Mouse (Mus musculus): ENCODE measurements around the gene Olfr898. TPM values are rescaled to one million over a fixed set of nuclear protein-coding genes. Genes with fewer than 3 reads are reported as not detected.

Olfr898 gene
- not detected in 2 replicates for polyA plus RNA-seq (2015; fragmentation: Nextera tagmentation; extraction: Ambion mirVana)

DNA sequence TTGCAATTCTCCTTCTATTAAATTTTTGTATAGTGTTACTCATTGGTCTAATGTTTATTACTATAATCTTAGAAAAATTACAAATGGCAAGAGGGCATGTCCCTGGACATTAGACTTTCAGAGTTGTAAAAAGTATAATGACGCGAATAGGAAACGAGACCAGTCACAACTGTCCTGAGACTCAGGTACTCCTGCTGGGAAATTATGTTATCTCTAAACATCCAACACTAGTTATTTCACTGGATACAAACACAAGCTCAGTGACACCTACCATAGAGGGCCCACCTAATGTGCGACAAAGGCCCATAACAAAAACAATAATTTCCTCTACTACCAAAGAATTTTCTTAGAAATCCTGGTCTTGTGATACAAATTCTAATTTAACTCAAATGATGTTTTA, at the start of gene Olfr898:
Gene Olfr898 (plus strand): TSS at position 301 of the 400 bp plus-strand sequence.
- H3K27ac ChIP-seq, result no peak within 1 kb of the TSS
- 91% methylated on average over 4 of the region's 4 CpGs for WGBS
- no peak within 1 kb of the TSS for H3K9ac ChIP-seq
- H3K36me3 ChIP-seq, result no peaks in the 10 kb centered on the region
- no peak for ATAC-seq (ENCODE audit: low FRiP score, low read depth)
- H3K4me1 ChIP-seq, result no peaks in the 10 kb centered on the region
- no peaks in the 10 kb centered on the region for H3K9me3 ChIP-seq
- no peak within 1 kb of the TSS for H3K4me2 ChIP-seq (replicated peaks)
- no peaks in the 10 kb centered on the region for H3K27me3 ChIP-seq
- H3K4me3 ChIP-seq, result no peak within 1 kb of the TSS

- no peaks in the 10 kb centered on the region for H3K36me3 ChIP-seq
- H3K27ac ChIP-seq, result no peak within 1 kb of the TSS
- no peak within 1 kb of the TSS for H3K9ac ChIP-seq
- 71% methylated on average over 3 of the region's 3 CpGs for WGBS
- H3K27me3 ChIP-seq, result no peaks in the 10 kb centered on the region
- no peak for ATAC-seq (ENCODE audit: low FRiP score, low read depth)
- no peak within 1 kb of the TSS for H3K4me3 ChIP-seq
- no peaks in the 10 kb centered on the region for H3K4me1 ChIP-seq
- H3K4me2 ChIP-seq (replicated peaks), result no peak within 1 kb of the TSS
- no peaks in the 10 kb centered on the region for H3K9me3 ChIP-seq
Observed at GRCm38 (mm10) chr9:38328760-38329159, 19.5 kb upstream of the Olfr898 start, which contains the start of gene Olfr25. Olfr25 (plus strand) TSS chr9:38329060.

DNA sequence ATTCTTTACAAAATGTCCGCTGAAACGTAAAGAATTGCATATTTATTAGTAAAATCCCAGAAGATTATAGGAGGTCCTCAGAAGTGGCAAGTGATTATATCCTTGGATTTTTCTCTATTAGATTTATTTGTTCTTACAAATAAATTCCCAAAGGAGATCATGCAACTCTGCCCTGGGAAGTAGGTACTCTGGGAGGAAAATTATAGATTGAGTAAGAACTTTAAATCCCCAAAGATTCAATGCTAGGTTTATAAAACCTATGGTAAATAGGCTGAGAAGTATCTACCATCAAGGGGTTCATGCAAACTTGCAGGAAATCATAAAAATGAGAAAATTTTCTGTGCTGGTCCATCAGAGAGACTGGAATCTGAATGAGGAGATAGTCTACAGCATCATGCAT, 18.4 kb downstream of the Olfr898 start, which contains the start of gene Olfr250:
Gene Olfr250 (plus strand): TSS at position 301 of the 400 bp plus-strand sequence.
- H3K9ac ChIP-seq, result no peak within 1 kb of the TSS
- WGBS, result 89% methylated on average over 2 of the region's 2 CpGs
- no peaks in the 10 kb centered on the region for H3K36me3 ChIP-seq
- no peak within 1 kb of the TSS for H3K4me2 ChIP-seq (replicated peaks)
- H3K4me3 ChIP-seq, result no peak within 1 kb of the TSS
- no peaks in the 10 kb centered on the region for H3K4me1 ChIP-seq
- no peaks in the 10 kb centered on the region for H3K27me3 ChIP-seq
- no peaks in the 10 kb centered on the region for H3K9me3 ChIP-seq
- H3K27ac ChIP-seq, result no peak within 1 kb of the TSS
- ATAC-seq (ENCODE audit: low FRiP score, low read depth), result no peak

- no peak within 1 kb of the TSS for H3K27ac ChIP-seq
- H3K4me2 ChIP-seq (replicated peaks), result no peak within 1 kb of the TSS
- no peak within 1 kb of the TSS for H3K9ac ChIP-seq
- no peaks in the 10 kb centered on the region for H3K36me3 ChIP-seq
- no peaks in the 10 kb centered on the region for H3K27me3 ChIP-seq
- WGBS, result 70% methylated on average over 2 of the region's 2 CpGs
- no peaks in the 10 kb centered on the region for H3K4me1 ChIP-seq
- ATAC-seq (ENCODE audit: low FRiP score, low read depth), result no peak
- H3K4me3 ChIP-seq, result no peak within 1 kb of the TSS
- no peaks in the 10 kb centered on the region for H3K9me3 ChIP-seq
Observed at GRCm38 (mm10) chr9:38376786-38377185, 28.6 kb downstream of the Olfr898 start, which contains the start of gene Olfr251. Olfr251 (plus strand) TSS chr9:38377086.

GRCm38 (mm10) chr9:38401398-38401797, 53.2 kb downstream of the Olfr898 start, which contains the start of gene Olfr147:
Olfr147 (plus strand) TSS chr9:38401698.
- Histone ChIP-seq H3K4me1 (no peaks in the 10 kb centered on the region), H3K9me3 (no peaks in the 10 kb centered on the region)
- WGBS, result 79% methylated on average over 1 of the region's 1 CpGs

More at GRCm38 (mm10) chr9:38401398-38401797, 53.2 kb downstream of the Olfr898 start, which contains the start of gene Olfr147:
- H3K27me3 ChIP-seq, result no peaks in the 10 kb centered on the region
- no peak within 1 kb of the TSS for H3K4me2 ChIP-seq (replicated peaks)
- H3K4me3 ChIP-seq, result no peak within 1 kb of the TSS
- H3K27ac ChIP-seq, result no peak within 1 kb of the TSS
- no peak for ATAC-seq (ENCODE audit: low FRiP score, low read depth)
- H3K36me3 ChIP-seq, result no peaks in the 10 kb centered on the region
- H3K9ac ChIP-seq, result no peak within 1 kb of the TSS

Other genes with a start within 250 kb of the Olfr898 start
- gene Olfr888, start 240.3 kb upstream of the Olfr898 start, polyA plus RNA-seq (2015; fragmentation: Nextera tagmentation; extraction: Ambion mirVana), result not detected in 2 replicates
- 0.04 and 0.06 TPM in 2 replicates for gene Olfr889, start 233.2 kb upstream of the Olfr898 start, polyA plus RNA-seq (2015; fragmentation: Nextera tagmentation; extraction: Ambion mirVana)
- gene Olfr890, start 205.9 kb upstream of the Olfr898 start, polyA plus RNA-seq (2015; fragmentation: Nextera tagmentation; extraction: Ambion mirVana), result not detected in 2 replicates
- gene Olfr891, start 167.6 kb upstream of the Olfr898 start, polyA plus RNA-seq (2015; fragmentation: Nextera tagmentation; extraction: Ambion mirVana), result not detected in 2 replicates
- not detected in 2 replicates for gene Olfr893, start 140.0 kb upstream of the Olfr898 start, polyA plus RNA-seq (2015; fragmentation: Nextera tagmentation; extraction: Ambion mirVana)
- gene Olfr894, start 130.4 kb upstream of the Olfr898 start, polyA plus RNA-seq (2015; fragmentation: Nextera tagmentation; extraction: Ambion mirVana), result not detected in 2 replicates
- gene Olfr143, start 95.6 kb upstream of the Olfr898 start, polyA plus RNA-seq (2015; fragmentation: Nextera tagmentation; extraction: Ambion mirVana), result not detected in 2 replicates
- gene Olfr895, start 80.6 kb upstream of the Olfr898 start, polyA plus RNA-seq (2015; fragmentation: Nextera tagmentation; extraction: Ambion mirVana), result not detected in 2 replicates
- gene Olfr896-ps1, start 57.3 kb upstream of the Olfr898 start, polyA plus RNA-seq (2015; fragmentation: Nextera tagmentation; extraction: Ambion mirVana), result not detected in 2 replicates
- gene Olfr25, start 19.4 kb upstream of the Olfr898 start, polyA plus RNA-seq (2015; fragmentation: Nextera tagmentation; extraction: Ambion mirVana), result not detected in 2 replicates
- not detected in 2 replicates for gene Olfr250, start 18.5 kb downstream of the Olfr898 start, polyA plus RNA-seq (2015; fragmentation: Nextera tagmentation; extraction: Ambion mirVana)
- gene Olfr251, start 28.7 kb downstream of the Olfr898 start, polyA plus RNA-seq (2015; fragmentation: Nextera tagmentation; extraction: Ambion mirVana), result not detected in 2 replicates
- not detected in 2 replicates for gene Olfr147, start 53.3 kb downstream of the Olfr898 start, polyA plus RNA-seq (2015; fragmentation: Nextera tagmentation; extraction: Ambion mirVana)
- not detected in 2 replicates for gene Olfr901, start 81.0 kb downstream of the Olfr898 start, polyA plus RNA-seq (2015; fragmentation: Nextera tagmentation; extraction: Ambion mirVana)
- gene Olfr902, start 99.2 kb downstream of the Olfr898 start, polyA plus RNA-seq (2015; fragmentation: Nextera tagmentation; extraction: Ambion mirVana), result not detected in 2 replicates
- gene Olfr904, start 114.7 kb downstream of the Olfr898 start, polyA plus RNA-seq (2015; fragmentation: Nextera tagmentation; extraction: Ambion mirVana), result not detected in 2 replicates
- gene Olfr905, start 122.7 kb downstream of the Olfr898 start, polyA plus RNA-seq (2015; fragmentation: Nextera tagmentation; extraction: Ambion mirVana), result not detected in 2 replicates
- not detected in 2 replicates for gene Olfr906, start 138.7 kb downstream of the Olfr898 start, polyA plus RNA-seq (2015; fragmentation: Nextera tagmentation; extraction: Ambion mirVana)
- not detected in 2 replicates for gene Olfr907, start 147.4 kb downstream of the Olfr898 start, polyA plus RNA-seq (2015; fragmentation: Nextera tagmentation; extraction: Ambion mirVana)
- gene Olfr911-ps1, start 173.2 kb downstream of the Olfr898 start, polyA plus RNA-seq (2015; fragmentation: Nextera tagmentation; extraction: Ambion mirVana), result not detected in 2 replicates
- gene Olfr910, start 189.4 kb downstream of the Olfr898 start, polyA plus RNA-seq (2015; fragmentation: Nextera tagmentation; extraction: Ambion mirVana), result not detected in 2 replicates
- gene Olfr912, start 231.8 kb downstream of the Olfr898 start, polyA plus RNA-seq (2015; fragmentation: Nextera tagmentation; extraction: Ambion mirVana), result not detected in 2 replicates
- not detected in 2 replicates for gene Olfr913, start 244.3 kb downstream of the Olfr898 start, polyA plus RNA-seq (2015; fragmentation: Nextera tagmentation; extraction: Ambion mirVana)

All from limb, embryonic 13.5 days (tissue).